Mouse (Mus musculus) C2C12 (cell line): Measurements from ENCODE around the gene Ryr3. TPM values are rescaled to one million over a fixed set of nuclear protein-coding genes. Genes with fewer than 3 reads are reported as not detected.

ENCODE experiments used
- H3K27me3 ChIP-seq: one replicate; pipeline ENCODE4 v1.6.1; 2011; ENCODE audit not compliant: control insufficient read depth, insufficient read depth, insufficient read length
- H3K36me3 ChIP-seq: one replicate; pipeline ENCODE4 v1.6.1; 2011; ENCODE audit not compliant: control insufficient read depth, insufficient read depth
- H3K4me3 ChIP-seq: one replicate; pipeline ENCODE4 v1.5.1; 2011; ENCODE audit warnings: mild to moderate bottlenecking, control low read depth; ENCODE audit not compliant: poor library complexity, insufficient read depth, severe bottlenecking
- H3K79me2 ChIP-seq: one replicate; pipeline ENCODE4 v1.6.1; 2011; ENCODE audit not compliant: control insufficient read depth, insufficient read depth
- H3K79me3 ChIP-seq: one replicate; pipeline ENCODE4 v1.6.1; 2011; ENCODE audit warnings: low read depth, control low read depth
- H3ac ChIP-seq: one replicate; pipeline ENCODE3; 2011; ENCODE audit warnings: low read depth; ENCODE audit not compliant: control insufficient read depth, insufficient read length
- CEBPB ChIP-seq: IDR thresholded peaks from one replicate; pipeline ENCODE4 v1.6.1; 2011; ENCODE audit warnings: low read depth, mild to moderate bottlenecking, control low read depth, moderate library complexity
- CTCF ChIP-seq: IDR thresholded peaks from one replicate; pipeline ENCODE4 v1.5.1; 2011; ENCODE audit not compliant: control insufficient read depth, insufficient read depth, insufficient read length
- FOSL1 ChIP-seq: IDR thresholded peaks from one replicate; pipeline ENCODE4 v1.8.0; 2011; ENCODE audit warnings: mild to moderate bottlenecking, low read length; ENCODE audit not compliant: poor library complexity, insufficient read depth, severe bottlenecking
- MAX ChIP-seq: IDR thresholded peaks from one replicate; pipeline ENCODE4 v1.6.1; 2011; ENCODE audit warnings: mild to moderate bottlenecking, control low read depth
- MYOD1 ChIP-seq: IDR thresholded peaks from one replicate; pipeline ENCODE4 v1.6.1; 2011; ENCODE audit warnings: low read depth; ENCODE audit not compliant: control insufficient read depth, insufficient read length
- MYOG ChIP-seq: IDR thresholded peaks from one replicate; pipeline ENCODE4 v1.6.1; 2011; ENCODE audit not compliant: control insufficient read depth, insufficient read length; ENCODE audit errors: extremely low read depth
- USF1 ChIP-seq: IDR thresholded peaks from one replicate; pipeline ENCODE4 v1.6.1; 2011; ENCODE audit warnings: low read depth, mild to moderate bottlenecking, control low read depth, moderate library complexity
- polyA plus RNA-seq: library from polyadenylated mRNA; unstranded; fragments of >200 nt; fragmentation: generic; extraction: Trizol; gene quantifications from one replicate; pipeline ENCODE4 v1.2.1, GENCODE M21; 2012; ENCODE audit warnings: missing spikeins

The Ryr3 gene
- polyA plus RNA-seq, 1 experiment: 1.6 TPM

DNA sequence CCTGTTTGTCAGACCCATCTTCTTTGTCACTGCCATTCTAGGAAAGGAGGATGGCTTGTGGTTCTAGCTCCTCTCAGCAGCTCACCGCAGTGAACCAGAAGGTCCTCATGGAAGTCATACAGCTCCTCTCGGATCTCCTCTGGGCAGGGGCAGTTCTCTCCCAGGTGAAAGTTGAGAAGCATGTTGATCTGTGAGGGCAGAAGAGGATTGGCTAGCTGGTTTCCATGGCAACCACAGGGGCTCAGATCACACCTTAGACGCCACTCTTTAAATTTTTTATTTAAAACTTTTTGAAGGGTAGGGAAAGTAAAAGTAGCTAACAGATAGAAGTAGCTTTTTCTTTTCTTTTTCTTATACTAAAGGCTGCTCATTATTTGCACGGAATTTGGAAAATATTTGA is 390.3 kb downstream of the Ryr3 start:
- no peaks in the 10 kb centered on the region for H3K27me3 ChIP-seq
- TF ChIP-seq MYOD1 (no peak), CEBPB (no peak), MYOG (no peak), USF1 (no peak), FOSL1 (no peak), CTCF (no peak)
- no peaks in the 10 kb centered on the region for H3K79me2 ChIP-seq
- H3K79me3 ChIP-seq: no peaks in the 10 kb centered on the region
- no peak overlapping the region for H3ac ChIP-seq
- no peak overlapping the region for H3K4me3 ChIP-seq
- H3K36me3 ChIP-seq: no peaks in the 10 kb centered on the region

DNA sequence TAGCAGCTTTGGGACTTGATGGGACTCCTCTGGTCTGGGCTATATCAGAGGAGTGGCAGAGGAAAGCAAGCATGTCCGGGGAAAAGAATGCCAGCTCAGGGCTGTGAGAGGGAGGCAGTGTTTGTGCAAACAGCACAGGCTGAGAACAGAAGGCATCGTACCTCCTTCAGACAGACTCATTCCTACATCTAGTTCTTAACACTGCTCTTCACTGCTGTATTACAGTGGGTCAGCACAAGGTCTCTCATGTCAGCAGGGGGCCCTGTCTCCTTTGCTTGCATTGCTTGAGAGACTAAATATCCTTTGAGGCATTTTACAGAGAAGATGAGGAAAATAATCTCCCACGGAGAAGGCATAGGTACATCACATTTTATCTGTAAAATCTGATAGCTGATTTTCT is 394.2 kb downstream of the Ryr3 start:
- no peaks in the 10 kb centered on the region for H3K79me2 ChIP-seq
- H3K79me3 ChIP-seq: no peaks in the 10 kb centered on the region
- H3K36me3 ChIP-seq: no peaks in the 10 kb centered on the region
- H3ac ChIP-seq: no peak overlapping the region
- no peak overlapping the region for H3K4me3 ChIP-seq
- H3K27me3 ChIP-seq: no peaks in the 10 kb centered on the region
- no peak for TF ChIP-seq CEBPB
- TF ChIP-seq MYOG: no peak
- no peak for TF ChIP-seq FOSL1

DNA sequence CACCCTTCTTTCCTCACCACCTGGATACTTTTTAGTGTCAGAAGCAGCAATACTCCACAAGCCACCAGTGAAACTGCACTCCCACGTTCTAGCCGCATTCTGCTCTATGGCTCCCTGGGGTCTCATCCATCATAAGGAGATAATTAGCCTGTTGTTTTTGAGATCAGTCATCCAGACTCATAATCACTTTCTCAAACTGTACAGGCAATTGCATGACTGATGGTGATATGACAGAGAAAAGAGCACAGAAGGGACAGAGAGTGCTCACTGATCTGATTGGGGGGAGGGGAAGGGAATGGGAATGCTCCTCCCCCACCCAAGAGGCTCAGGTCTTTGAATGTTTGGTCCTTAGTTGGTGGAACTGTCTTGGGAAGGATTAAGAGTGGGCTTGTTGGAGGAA is 397.8 kb downstream of the Ryr3 start:
- no peaks in the 10 kb centered on the region for H3K79me2 ChIP-seq
- H3ac ChIP-seq: no peak overlapping the region
- no peak overlapping the region for H3K4me3 ChIP-seq
- H3K27me3 ChIP-seq: no peaks in the 10 kb centered on the region
- no peaks in the 10 kb centered on the region for H3K79me3 ChIP-seq
- TF ChIP-seq MYOG (no peak), USF1 (no peak)
- H3K36me3 ChIP-seq: no peaks in the 10 kb centered on the region

- Histone ChIP-seq H3K4me3 (no peak overlapping the region), H3K36me3 (no peaks in the 10 kb centered on the region), H3K79me2 (no peaks in the 10 kb centered on the region), H3K27me3 (no peaks in the 10 kb centered on the region), H3ac (no peak overlapping the region), H3K79me3 (no peaks in the 10 kb centered on the region)
- TF ChIP-seq USF1: no peak
- no peak for TF ChIP-seq MAX
- no peak for TF ChIP-seq MYOG
- no peak for TF ChIP-seq MYOD1
Observed at GRCm38 (mm10) chr2:112816976-112817375, 399.9 kb downstream of the Ryr3 start.

GRCm38 (mm10) chr2:112815960-112816359 is 400.9 kb downstream of the Ryr3 start:
- TF ChIP-seq MYOD1: no peak
- no peak for TF ChIP-seq FOSL1
- no peak for TF ChIP-seq USF1
- no peak for TF ChIP-seq MAX
- TF ChIP-seq MYOG: no peak
- no peak for TF ChIP-seq CTCF
- TF ChIP-seq CEBPB: no peak
- Histone ChIP-seq H3K4me3 (no peak overlapping the region), H3K79me2 (no peaks in the 10 kb centered on the region), H3ac (no peak overlapping the region), H3K36me3 (no peaks in the 10 kb centered on the region), H3K79me3 (no peaks in the 10 kb centered on the region), H3K27me3 (no peaks in the 10 kb centered on the region)

DNA sequence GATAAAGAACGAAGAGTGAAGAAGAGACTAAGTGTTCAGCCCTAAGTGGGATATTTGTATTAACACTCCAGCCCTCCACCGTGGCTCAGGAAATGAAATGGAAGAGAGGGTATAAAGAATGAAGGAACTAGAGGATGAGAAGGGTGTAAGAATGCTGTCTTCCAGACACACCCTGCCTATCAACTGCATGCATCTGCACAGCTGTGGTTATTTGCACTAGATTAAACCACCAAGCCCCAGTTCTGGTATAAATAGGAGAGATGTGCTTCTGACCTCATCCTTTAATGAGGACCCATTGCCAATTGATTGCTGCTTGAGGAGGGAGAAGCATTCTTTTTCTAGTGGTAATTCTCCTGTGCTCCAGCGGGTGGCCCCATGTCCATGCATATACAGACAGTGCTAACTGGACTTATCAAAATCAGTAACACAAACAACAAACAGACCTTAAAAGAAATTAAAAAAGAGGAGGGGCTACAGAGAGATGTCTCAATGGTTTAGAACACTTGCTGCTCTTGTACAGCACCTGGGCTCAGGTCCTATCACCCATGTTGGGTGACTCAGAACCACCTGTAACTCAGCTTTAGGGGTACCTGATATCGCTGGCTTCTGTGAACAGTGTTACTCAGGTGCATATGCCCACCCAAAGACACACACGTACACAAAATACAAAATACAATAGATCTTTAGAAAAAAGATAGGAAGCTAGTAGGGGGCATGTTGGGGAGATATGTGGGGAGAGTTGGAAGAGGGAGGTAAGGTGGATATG is 404.1 kb downstream of the Ryr3 start:
- H3K4me3 ChIP-seq: no peak overlapping the region
- TF ChIP-seq CEBPB (no peak), MYOG (no peak), MYOD1 (no peak), CTCF (no peak), FOSL1 (no peak), MAX (no peak), USF1 (no peak)
- H3K79me2 ChIP-seq: no peaks in the 10 kb centered on the region
- H3K27me3 ChIP-seq: no peaks in the 10 kb centered on the region
- no peak overlapping the region for H3ac ChIP-seq
- no peaks in the 10 kb centered on the region for H3K79me3 ChIP-seq
- no peaks in the 10 kb centered on the region for H3K36me3 ChIP-seq
